Mouse (Mus musculus): Measurements from ENCODE around the gene Ttc39d.
"Not testable (repeated sequence)": the region's sequence is repeated elsewhere in the genome, so short reads cannot be mapped to it uniquely, and the experiment has no call there.

Ttc39d gene

GRCm38 (mm10) chr17:80183615-80184014 lies 23.6 kb upstream of the Ttc39d start:
- in situ Hi-C loops (cut with MboI): loop anchor here (25.0 kb wide), 1 partner anchor 296 kb away; the partner anchor contains the start of gene Atl2

- in situ Hi-C loops (cut with MboI): loop anchor here (25.0 kb wide), 1 partner anchor 306 kb away; the partner anchor contains the start of gene Atl2
Measured at GRCm38 (mm10) chr17:80193075-80193474, 14.2 kb upstream of the Ttc39d start.

GRCm38 (mm10) chr17:80199160-80199778 lies 8.0 kb upstream of the Ttc39d start:
- in situ Hi-C loops (cut with MboI): loop anchor here (25.0 kb wide), 1 partner anchor 312 kb away; the partner anchor contains the start of gene Atl2

- in situ Hi-C loops (cut with MboI): no loop called here
Measured at GRCm38 (mm10) chr17:80205657-80206056, 1.6 kb upstream of the Ttc39d start.

- in situ Hi-C loops (cut with MboI): no loop called here
Measured at GRCm38 (mm10) chr17:80206301-80206670, 974 bp upstream of the Ttc39d start.

GRCm38 (mm10) chr17:80213998-80214397 lies 6.7 kb downstream of the Ttc39d start:
- in situ Hi-C loops (cut with MboI): not testable (repeated sequence)

GRCm38 (mm10) chr17:80220131-80220530 lies 12.9 kb downstream of the Ttc39d start:
- in situ Hi-C loops (cut with MboI): no loop called here

GRCm38 (mm10) chr17:80221202-80221601 lies 13.9 kb downstream of the Ttc39d start:
- in situ Hi-C loops (cut with MboI): no loop called here

- in situ Hi-C loops (cut with MboI): no loop called here
Measured at GRCm38 (mm10) chr17:80221890-80222628, 14.8 kb downstream of the Ttc39d start.

- in situ Hi-C loops (cut with MboI): no loop called here
Measured at GRCm38 (mm10) chr17:80223829-80224228, 16.6 kb downstream of the Ttc39d start.

- in situ Hi-C loops (cut with MboI): no loop called here
Measured at GRCm38 (mm10) chr17:80224326-80225116, 17.3 kb downstream of the Ttc39d start, which contains the start of gene Gemin6. Gene Gemin6, plus strand, starts transcription at chr17:80224441.

GRCm38 (mm10) chr17:80225142-80225541 lies 17.9 kb downstream of the Ttc39d start:
- in situ Hi-C loops (cut with MboI): not testable (repeated sequence)

GRCm38 (mm10) chr17:80229396-80229795 lies 22.1 kb downstream of the Ttc39d start:
- in situ Hi-C loops (cut with MboI): no loop called here

GRCm38 (mm10) chr17:80233844-80234243 lies 26.6 kb downstream of the Ttc39d start:
- in situ Hi-C loops (cut with MboI): no loop called here

GRCm38 (mm10) chr17:80234376-80234775 lies 27.1 kb downstream of the Ttc39d start:
- in situ Hi-C loops (cut with MboI): no loop called here

GRCm38 (mm10) chr17:80235477-80235876 lies 28.2 kb downstream of the Ttc39d start:
- in situ Hi-C loops (cut with MboI): no loop called here

- in situ Hi-C loops (cut with MboI): no loop called here
Measured at GRCm38 (mm10) chr17:80236805-80237204, 29.5 kb downstream of the Ttc39d start.

GRCm38 (mm10) chr17:80237475-80237874 lies 30.2 kb downstream of the Ttc39d start:
- in situ Hi-C loops (cut with MboI): no loop called here

GRCm38 (mm10) chr17:80241594-80241993 lies 34.3 kb downstream of the Ttc39d start:
- in situ Hi-C loops (cut with MboI): no loop called here

GRCm38 (mm10) chr17:80243116-80243515 lies 35.9 kb downstream of the Ttc39d start:
- in situ Hi-C loops (cut with MboI): no loop called here

GRCm38 (mm10) chr17:80252757-80253525 lies 45.7 kb downstream of the Ttc39d start:
- in situ Hi-C loops (cut with MboI): no loop called here

- in situ Hi-C loops (cut with MboI): no loop called here
Measured at GRCm38 (mm10) chr17:80254421-80254820, 47.2 kb downstream of the Ttc39d start.

Measured in mature B cell (primary cell).